Mouse (Mus musculus): ENCODE data around the gene Hdc. TPM values are rescaled to one million over a fixed set of nuclear protein-coding genes. Genes with fewer than 3 reads are reported as not detected.
A peak's percentile ranks its signal among the peaks of the same experiment; 100 is the strongest.
"Not testable (repeated sequence)": the region's sequence is repeated elsewhere in the genome, so short reads cannot be mapped to it uniquely, and the experiment has no call there.

The Hdc gene
- total RNA-seq, 2 experiments from 2014 or later: 0.15 to 1.0 TPM

- no peak for DNase-seq
- TF ChIP-seq CTCF (IDR thresholded peaks at IDR 0.05): no peak
- intact Hi-C loops (cut with DNase I): no loop called here
- H3K4me3 ChIP-seq: no peak overlapping the region
- H3K27ac ChIP-seq: no peak overlapping the region
Measured at GRCm38 (mm10) chr2:126622455-126622854, 3.4 kb upstream of the Hdc start.

GRCm38 (mm10) chr2:126618470-126619179 lies 474 bp downstream of the Hdc start:
- intact Hi-C loops (cut with DNase I): no loop called here
- H3K27ac ChIP-seq: no peak overlapping the region
- TF ChIP-seq CTCF (IDR thresholded peaks at IDR 0.05): no peak
- H3K4me3 ChIP-seq: no peak overlapping the region
- no peak for DNase-seq

- intact Hi-C loops (cut with DNase I): no loop called here
- no peak for DNase-seq
- Histone ChIP-seq H3K27ac (no peak overlapping the region), H3K4me3 (no peak overlapping the region)
- TF ChIP-seq CTCF (IDR thresholded peaks at IDR 0.05): no peak
Measured at GRCm38 (mm10) chr2:126615355-126615754, 3.7 kb downstream of the Hdc start.

GRCm38 (mm10) chr2:126609600-126609999 lies 9.5 kb downstream of the Hdc start:
- DNase-seq; H3K4me3 ChIP-seq; H3K27ac ChIP-seq; intact Hi-C loops (cut with DNase I): not testable (repeated sequence)

GRCm38 (mm10) chr2:126607553-126608203 lies 11.4 kb downstream of the Hdc start:
- H3K4me3 ChIP-seq: peak overlapping the region; percentile 35; the same call in 1 of the 2 replicates
- TF ChIP-seq CTCF (IDR thresholded peaks at IDR 0.05): no peak
- H3K27ac ChIP-seq: peak overlapping the region; percentile 63
- intact Hi-C loops (cut with DNase I): no loop called here
- no peak for DNase-seq

- Histone ChIP-seq H3K4me3 (no peak overlapping the region), H3K27ac (no peak overlapping the region)
- intact Hi-C loops (cut with DNase I): no loop called here
- TF ChIP-seq CTCF (IDR thresholded peaks at IDR 0.05): no peak
- no peak for DNase-seq
Measured at GRCm38 (mm10) chr2:126606688-126607062, 12.4 kb downstream of the Hdc start.

- intact Hi-C loops (cut with DNase I): no loop called here
- H3K4me3 ChIP-seq: no peak overlapping the region
- TF ChIP-seq CTCF (IDR thresholded peaks at IDR 0.05): no peak
- no peak for DNase-seq
- no peak overlapping the region for H3K27ac ChIP-seq
Measured at GRCm38 (mm10) chr2:126606061-126606687, 12.9 kb downstream of the Hdc start.

- no peak for TF ChIP-seq CTCF (IDR thresholded peaks at IDR 0.05)
- no peak overlapping the region for H3K4me3 ChIP-seq
- no peak for DNase-seq
- intact Hi-C loops (cut with DNase I): no loop called here
- H3K27ac ChIP-seq: no peak overlapping the region
Measured at GRCm38 (mm10) chr2:126601918-126602600, 17.0 kb downstream of the Hdc start.

- DNase-seq: no peak
- no peak overlapping the region for H3K27ac ChIP-seq
- no peak overlapping the region for H3K4me3 ChIP-seq
- no peak for TF ChIP-seq CTCF (IDR thresholded peaks at IDR 0.05)
- intact Hi-C loops (cut with DNase I): no loop called here
Measured at GRCm38 (mm10) chr2:126600533-126600932, 18.6 kb downstream of the Hdc start.

- H3K4me3 ChIP-seq: no peak overlapping the region
- no peak for DNase-seq
- intact Hi-C loops (cut with DNase I): loop anchor here (5.0 kb wide), 1 partner anchor 183 kb away; the partner anchor contains the start of gene Usp50
- TF ChIP-seq CTCF (IDR thresholded peaks at IDR 0.05): peak; percentile 46
- H3K27ac ChIP-seq: no peak overlapping the region
Measured at GRCm38 (mm10) chr2:126599005-126599404, 20.1 kb downstream of the Hdc start.

- DNase-seq: no peak
- no peak overlapping the region for H3K4me3 ChIP-seq
- no peak overlapping the region for H3K27ac ChIP-seq
- intact Hi-C loops (cut with DNase I): loop anchor here (5.0 kb wide), 1 partner anchor 184 kb away; the partner anchor contains the start of gene Usp50
- no peak for TF ChIP-seq CTCF (IDR thresholded peaks at IDR 0.05)
Measured at GRCm38 (mm10) chr2:126598359-126598758, 20.7 kb downstream of the Hdc start.

Measured in gastrocnemius, adult 2 months (tissue).